Mouse (Mus musculus) hematopoietic stem cell, adult 5-6 weeks (primary cell): ENCODE results near the gene AC134908.4. TPM values are rescaled to one million over a fixed set of nuclear protein-coding genes. Genes with fewer than 3 reads are reported as not detected.

Experiments used
- ATAC-seq, 2 experiments: fragments of 125-278 bp in 1 of 2; replicated peaks in 1 of 2; 2 replicates each; pipeline ENCODE4 v1.8.0; 2016 to 2017; ENCODE audit warnings: inconsistent platforms in 2 of 2, mild to moderate bottlenecking in 2 of 2, moderate number of reproducible peaks in 2 of 2, low read depth in 1 of 2, moderate TSS enrichment in 1 of 2; ENCODE audit not compliant: low FRiP score in 2 of 2, poor library complexity in 2 of 2, severe bottlenecking in 2 of 2, insufficient read depth in 1 of 2, low TSS enrichment in 1 of 2
- total RNA-seq: library from RNA; stranded (forward); fragments of 172-1452, 232-1000 nt; gene quantifications from 2 replicates; pipeline ENCODE4 v1.2.3, GENCODE M21; 2017

Gene AC134908.4
- total RNA-seq, 1 experiment from 2014 or later = not detected

- ATAC-seq = peak; percentile 14 to 33; a peak in 3 of 4 replicates
Measured at GRCm38 (mm10) chr17:25833291-25833663, 37.8 kb upstream of the AC134908.4 start, which contains the start of gene Stub1. Gene Stub1, minus strand, starts transcription at chr17:25833404.

GRCm38 (mm10) chr17:25832436-25833290 is 37.2 kb upstream of the AC134908.4 start:
- ATAC-seq = peak; percentile 81 to 86

GRCm38 (mm10) chr17:25831451-25832281 is 36.2 kb upstream of the AC134908.4 start:
- ATAC-seq = no peak

DNA sequence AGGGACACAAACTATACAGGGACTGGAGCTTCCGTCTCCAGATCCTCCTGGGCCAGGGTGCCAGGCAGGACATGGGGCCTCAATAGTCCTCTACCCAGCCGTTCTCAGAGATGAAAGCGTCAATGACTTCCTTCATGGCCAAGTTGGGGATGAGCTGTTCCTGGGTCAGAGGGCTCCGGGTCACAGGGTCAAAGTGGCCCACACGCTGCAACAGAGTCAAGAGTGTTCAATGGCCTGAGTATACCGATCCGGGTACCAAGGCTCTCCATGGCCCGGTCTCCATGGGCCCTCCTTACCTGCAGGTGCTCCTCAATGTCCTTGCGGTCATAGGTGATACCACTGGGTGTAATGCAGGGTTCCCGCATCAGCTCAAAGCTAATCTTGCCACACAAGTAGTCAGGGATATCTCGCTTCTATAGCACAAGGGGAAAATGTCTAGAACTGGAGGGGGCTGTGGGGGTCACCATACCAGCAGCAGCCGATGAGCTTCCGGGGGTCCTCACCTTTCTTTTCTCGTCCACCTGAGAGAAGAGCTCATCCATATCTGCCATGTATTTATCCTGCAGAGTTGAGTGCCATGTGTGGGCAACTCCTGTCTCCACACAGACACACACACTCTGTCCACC is 35.5 kb upstream of the AC134908.4 start:
- ATAC-seq = no peak

DNA sequence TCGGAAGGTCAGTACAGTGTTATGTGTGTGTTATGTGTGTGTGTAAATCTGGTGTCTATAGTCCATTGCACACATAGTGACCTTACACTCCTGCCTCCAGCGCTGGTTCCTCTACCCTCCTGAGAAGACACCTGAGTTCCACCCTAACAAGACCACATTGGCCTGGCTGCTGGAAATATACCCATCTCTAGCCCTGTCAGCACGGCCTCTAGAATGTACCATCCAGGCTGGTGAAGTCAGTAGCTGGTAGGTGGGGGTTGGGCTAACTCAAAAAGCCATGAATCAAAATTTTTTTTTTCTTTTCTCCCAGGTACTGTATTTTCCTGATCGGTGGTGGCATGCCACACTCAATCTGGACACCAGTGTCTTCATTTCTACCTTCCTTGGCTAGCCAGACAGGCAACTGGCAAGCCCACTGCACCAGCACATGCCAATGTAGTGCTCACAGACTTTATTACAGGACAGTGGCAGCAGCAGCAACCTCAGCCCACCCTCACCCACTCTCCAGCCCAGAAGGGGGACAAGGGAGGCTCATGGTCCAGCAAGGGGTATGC is 34.8 kb upstream of the AC134908.4 start:
- no peak for ATAC-seq

DNA sequence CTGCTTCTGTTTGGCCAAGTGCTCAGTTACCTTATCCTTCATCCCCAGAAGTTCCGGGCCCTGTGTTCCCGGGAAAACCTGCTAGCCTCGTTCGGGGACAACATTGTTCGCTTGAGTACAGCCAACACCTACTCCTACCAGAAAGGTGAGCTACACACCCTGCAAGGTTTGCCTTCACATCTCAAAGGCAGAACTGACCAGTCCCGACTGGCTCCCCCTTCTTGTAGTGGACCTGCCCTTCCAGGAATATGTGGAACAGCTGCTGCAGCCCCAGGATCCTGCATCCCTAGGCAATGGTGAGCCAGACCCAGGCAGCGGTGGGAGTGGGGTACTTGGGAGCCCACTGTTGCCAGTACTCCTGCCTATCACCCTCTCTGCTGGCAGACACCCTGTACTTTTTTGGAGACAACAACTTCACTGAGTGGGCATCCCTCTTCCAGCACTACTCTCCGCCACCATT is 34.1 kb upstream of the AC134908.4 start:
- no peak for ATAC-seq

GRCm38 (mm10) chr17:25828712-25829557 is 33.5 kb upstream of the AC134908.4 start, which contains the start of gene Jmjd8:
Gene Jmjd8, plus strand, starts transcription at chr17:25828867.
- peak in 1 of 2 experiments; percentile 37; a peak in 3 of 4 replicates for ATAC-seq

DNA sequence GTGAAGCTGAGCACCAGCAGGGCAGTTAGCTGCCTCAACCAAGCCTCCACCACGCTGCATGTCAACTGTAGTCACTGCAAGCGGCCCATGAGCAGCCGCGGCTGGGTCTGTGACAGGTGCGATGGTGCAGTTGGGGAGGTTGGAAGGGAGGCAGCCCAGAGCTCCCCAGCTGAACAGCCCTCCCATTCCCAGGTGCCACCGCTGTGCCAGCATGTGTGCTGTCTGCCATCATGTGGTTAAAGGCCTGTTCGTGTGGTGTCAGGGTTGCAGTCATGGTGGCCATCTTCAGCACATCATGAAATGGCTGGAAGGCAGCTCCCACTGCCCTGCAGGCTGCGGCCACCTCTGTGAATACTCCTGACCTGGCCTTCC is 32.8 kb upstream of the AC134908.4 start:
- ATAC-seq = no peak

DNA sequence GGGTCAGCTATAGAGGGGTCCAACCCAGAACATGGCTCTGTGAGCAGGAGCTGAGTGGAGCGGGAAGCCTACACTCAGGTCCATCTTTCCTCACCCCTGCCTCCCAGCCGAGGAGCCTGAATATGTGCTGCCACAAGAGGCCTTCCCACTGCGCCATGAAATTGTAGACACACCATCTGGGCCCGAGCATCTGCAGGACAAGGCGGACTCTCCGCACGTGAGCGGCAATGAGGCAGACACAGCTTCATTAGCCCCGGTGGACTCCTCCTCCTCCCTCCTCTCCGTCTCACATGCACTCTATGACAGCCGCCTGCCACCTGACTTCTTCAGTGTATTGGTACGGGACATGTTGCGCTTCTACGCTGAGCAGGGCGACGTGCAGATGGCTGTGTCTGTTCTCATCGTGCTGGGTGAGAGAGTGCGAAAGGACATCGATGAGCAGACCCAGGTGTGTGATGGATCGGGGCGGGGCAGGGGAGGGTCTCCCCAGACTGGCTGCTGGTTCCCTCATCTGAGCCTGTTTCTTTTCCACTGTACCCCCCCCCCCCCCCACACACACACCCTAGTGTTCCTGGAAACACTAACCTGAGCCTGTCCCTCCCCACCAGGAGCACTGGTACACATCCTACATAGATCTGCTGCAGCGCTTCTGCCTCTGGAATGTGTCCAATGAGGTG is 32.2 kb upstream of the AC134908.4 start:
- ATAC-seq = no peak

GRCm38 (mm10) chr17:25827011-25827410 is 31.6 kb upstream of the AC134908.4 start:
- no peak for ATAC-seq

GRCm38 (mm10) chr17:25825984-25826570 is 30.6 kb upstream of the AC134908.4 start:
- no peak for ATAC-seq

DNA sequence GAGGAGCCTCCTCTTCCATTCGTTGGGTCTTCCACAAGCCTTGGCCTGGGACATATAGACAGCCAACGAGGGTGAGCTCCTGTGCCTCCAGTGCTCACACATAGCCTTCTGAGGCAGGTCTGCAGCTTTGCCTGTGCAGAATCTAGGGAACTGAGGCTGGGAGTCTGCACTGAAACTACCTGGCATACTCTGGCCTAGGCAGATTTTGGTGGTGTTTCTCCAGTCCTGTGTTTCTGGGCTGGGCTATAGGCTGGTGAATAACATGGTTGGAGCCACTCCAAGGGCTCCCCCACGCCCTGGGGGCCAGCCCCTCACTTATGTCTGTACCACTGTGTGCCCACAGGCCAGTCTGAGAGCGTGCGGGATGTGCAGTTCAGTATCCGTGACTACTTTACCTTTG is 29.9 kb upstream of the AC134908.4 start:
- no peak for ATAC-seq

- no peak for ATAC-seq
Measured at GRCm38 (mm10) chr17:25824362-25825142, 29.1 kb upstream of the AC134908.4 start.

GRCm38 (mm10) chr17:25823452-25823851 is 28.0 kb upstream of the AC134908.4 start, which contains the start of gene Wdr24:
Gene Wdr24, plus strand, starts transcription at chr17:25823627.
- peak; percentile 68 to 78; a peak in 3 of 4 replicates for ATAC-seq
